Mouse (Mus musculus) brain, embryonic 14.5 days (tissue): ENCODE data around the gene Ccdc107.

Experiments used
- CTCF ChIP-seq: fragments of 200-500 bp; IDR thresholded peaks from 2 replicates; pipeline ENCODE4 v1.5.1; 2012; ENCODE audit warnings: inconsistent platforms, mild to moderate bottlenecking, moderate library complexity, borderline replicate concordance; ENCODE audit not compliant: insufficient read depth, insufficient read length; ENCODE audit errors: extremely low read depth
- POLR2A ChIP-seq: fragments of 200-500 bp; IDR thresholded peaks from 2 replicates; pipeline ENCODE4 v1.6.1; 2012; ENCODE audit warnings: mild to moderate bottlenecking, inconsistent platforms, borderline replicate concordance; ENCODE audit not compliant: poor library complexity, insufficient read depth, insufficient read length, severe bottlenecking; ENCODE audit errors: extremely low read depth

DNA sequence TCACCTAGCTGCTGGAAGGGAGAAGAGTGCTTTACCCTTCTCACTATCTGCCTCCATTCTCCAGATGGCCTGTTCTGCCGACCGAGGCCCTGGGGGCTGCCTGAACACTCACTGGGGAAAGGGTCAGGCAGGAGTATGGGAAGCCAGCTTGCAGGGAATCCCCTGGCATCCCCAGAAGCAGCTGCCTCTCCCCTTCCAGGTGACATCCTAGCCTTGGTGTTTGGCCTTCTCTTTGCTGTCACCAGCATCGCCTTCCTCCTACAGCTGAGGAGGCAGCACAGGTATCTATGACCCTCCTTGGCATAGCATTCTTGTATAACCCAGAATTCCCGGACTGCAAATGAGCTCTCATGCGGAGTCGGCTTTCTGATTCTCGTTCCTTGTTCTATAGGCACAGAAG lies 20.0 kb downstream of the Ccdc107 start:
- no peak for TF ChIP-seq CTCF
- no peak for TF ChIP-seq POLR2A
